Mouse (Mus musculus) forebrain, embryonic 11.5 days (tissue): ENCODE results near the gene Cib1. TPM values are rescaled to one million over a fixed set of nuclear protein-coding genes. Genes with fewer than 3 reads are reported as not detected.

Experiments
- ATAC-seq: fragments of 200-750 bp; cut with Nextera tagmentation; replicated peaks from 2 replicates; pipeline ENCODE4 v1.8.0; 2017; ENCODE audit warnings: moderate TSS enrichment; ENCODE audit not compliant: low FRiP score
- DNase-seq: peaks from one replicate; pipeline ENCODE4 v3.0.0-alpha.2; 2017; ENCODE audit warnings: low spot score
- H3K27ac ChIP-seq: fragments of 300-500 bp; sonication (generic); 2 replicates; pipeline ENCODE4 v1.5.1; 2014; ENCODE audit warnings: low read depth, low read length
- H3K27me3 ChIP-seq: fragments of 300-500 bp; sonication (generic); 2 replicates; pipeline ENCODE4 v1.6.1; 2014; ENCODE audit warnings: mild to moderate bottlenecking, low read length, mixed read lengths; ENCODE audit not compliant: control insufficient read depth, insufficient read depth
- H3K36me3 ChIP-seq: fragments of 300-500 bp; sonication (generic); 2 replicates; pipeline ENCODE4 v1.6.1; 2014; ENCODE audit warnings: mild to moderate bottlenecking, low read length, moderate library complexity, mixed read lengths; ENCODE audit not compliant: control insufficient read depth, insufficient read depth
- H3K4me1 ChIP-seq: fragments of 300-500 bp; sonication (generic); replicated peaks from 2 replicates; pipeline ENCODE4 v1.6.1; 2014; ENCODE audit warnings: low read length, mixed read lengths; ENCODE audit not compliant: control insufficient read depth, insufficient read depth
- H3K4me2 ChIP-seq: fragments of 300-500 bp; sonication (generic); 2 replicates; pipeline ENCODE4 v1.6.1; 2014; ENCODE audit warnings: low read depth, mild to moderate bottlenecking, low read length, moderate library complexity, mixed read lengths; ENCODE audit not compliant: severe bottlenecking
- H3K4me3 ChIP-seq: fragments of 300-500 bp; sonication (generic); 2 replicates; pipeline ENCODE4 v1.5.1; 2014; ENCODE audit warnings: low read depth, low read length
- H3K9ac ChIP-seq: fragments of 300-500 bp; sonication (generic); 2 replicates; pipeline ENCODE4 v1.6.1; 2014; ENCODE audit warnings: low read length
- H3K9me3 ChIP-seq: fragments of 300-500 bp; sonication (generic); 2 replicates; pipeline ENCODE4 v1.6.1; 2016; ENCODE audit warnings: low read length, mixed read lengths; ENCODE audit not compliant: control insufficient read depth
- WGBS: fragments of 180-500 bp; shearing (Covaris S2); extraction: QIAGEN DNeasy Blood & Tissue Kit; methylation state at CpG from one replicate; pipeline ENCODE4 v1.1.7; 2014; 5-methylcytosine and 5-hydroxymethylcytosine counted together
- polyA plus RNA-seq: library from polyadenylated mRNA; unstranded; fragments of >200 nt; fragmentation: Nextera tagmentation; extraction: Ambion mirVana; gene quantifications from 2 replicates; pipeline ENCODE4 v1.2.1, GENCODE M21; 2014

The Cib1 gene
- polyA plus RNA-seq, 1 experiment from 2014 or later: 51.4 TPM

DNA sequence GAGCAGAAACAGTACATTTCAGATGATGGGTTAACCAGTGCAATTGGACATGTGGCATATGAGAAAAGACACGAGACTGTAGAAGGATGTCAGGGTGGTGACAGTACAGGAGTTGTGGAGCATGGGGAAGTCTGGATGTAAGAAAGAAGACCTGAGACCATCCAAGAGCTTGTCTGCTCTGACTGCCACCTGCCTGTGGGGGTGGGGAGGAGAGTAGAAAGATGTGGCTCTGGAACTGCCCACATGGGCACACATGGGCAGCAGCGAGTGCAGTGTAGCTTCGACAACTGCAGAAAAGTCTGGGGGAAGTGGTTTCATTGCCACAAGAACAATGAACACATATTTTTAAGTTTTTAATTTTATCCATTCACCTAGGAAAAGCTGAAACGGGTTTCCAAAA, 35.2 kb downstream of the Cib1 start:
- Histone ChIP-seq H3K4me3 (peak overlapping the region; percentile 70), H3K9me3 (no peaks in the 10 kb centered on the region), H3K4me2 (peak overlapping the region; percentile 89), H3K27ac (peak overlapping the region; percentile 86), H3K9ac (peak overlapping the region; percentile 89), H3K4me1 (peaks cover 19% of the 10 kb centered on the region), H3K27me3 (no peaks in the 10 kb centered on the region), H3K36me3 (no peaks in the 10 kb centered on the region)
- ATAC-seq: no peak
- 15% methylated on average over 4 of the region's 4 CpGs for WGBS
- no peak for DNase-seq

DNA sequence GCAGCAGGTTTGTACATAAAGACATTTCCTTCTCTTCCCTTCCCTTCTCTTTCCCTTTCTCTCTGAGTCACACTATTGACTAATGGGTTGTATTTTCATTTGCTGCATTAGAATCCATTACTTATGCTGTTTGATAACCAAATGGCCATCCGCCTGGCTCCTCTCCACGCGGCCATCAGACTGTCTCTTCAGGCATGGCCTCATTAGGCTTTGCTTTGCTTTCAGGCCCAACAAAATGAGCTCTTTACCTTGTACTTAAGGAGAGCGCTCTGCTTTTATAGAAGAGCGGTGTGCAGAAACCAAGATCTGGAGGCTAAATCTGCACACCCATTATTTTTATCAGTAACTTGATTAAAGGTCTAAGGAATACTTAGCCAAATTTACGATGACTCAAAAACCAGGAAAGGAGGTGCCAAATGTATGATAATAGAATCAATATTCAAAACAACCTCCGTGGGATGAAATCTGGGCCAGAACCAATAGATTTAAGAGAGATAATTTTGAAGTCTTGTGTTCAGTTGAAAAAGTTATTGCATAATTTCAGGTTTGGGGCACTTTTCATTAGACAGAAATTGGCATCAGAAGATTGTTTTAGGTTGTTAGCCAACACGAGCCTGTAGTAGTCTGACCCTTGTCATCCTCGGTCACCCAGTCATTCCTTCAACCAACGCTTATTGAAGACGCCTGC, 36.9 kb downstream of the Cib1 start:
- Histone ChIP-seq H3K4me2 (no peak overlapping the region), H3K9me3 (no peaks in the 10 kb centered on the region), H3K27ac (no peak overlapping the region), H3K4me1 (peaks cover 30% of the 10 kb centered on the region), H3K9ac (no peak overlapping the region), H3K36me3 (no peaks in the 10 kb centered on the region), H3K4me3 (no peak overlapping the region), H3K27me3 (no peaks in the 10 kb centered on the region)
- WGBS: 89% methylated on average over 10 of the region's 11 CpGs
- no peak for ATAC-seq
- DNase-seq: no peak

DNA sequence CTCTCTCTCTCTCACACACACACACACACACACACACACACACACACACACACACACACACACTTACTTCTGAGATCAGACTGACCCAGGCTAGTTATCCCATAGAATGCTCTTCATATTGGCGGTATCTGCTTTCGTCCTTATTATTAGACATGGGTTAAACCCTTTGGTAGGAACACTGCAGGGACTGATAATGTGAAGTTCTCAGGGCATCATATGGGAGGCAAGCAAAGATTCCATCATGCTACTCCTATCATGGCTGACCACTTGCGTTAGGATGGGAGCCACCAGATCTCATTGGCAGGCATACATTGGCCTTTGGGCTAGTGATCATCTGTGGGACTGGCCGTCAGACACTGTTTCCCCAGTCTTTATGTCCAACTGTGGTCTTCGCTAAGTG, 37.5 kb downstream of the Cib1 start:
- Histone ChIP-seq H3K9ac (no peak overlapping the region), H3K4me2 (no peak overlapping the region), H3K27ac (no peak overlapping the region), H3K27me3 (no peaks in the 10 kb centered on the region), H3K4me1 (peaks cover 27% of the 10 kb centered on the region), H3K4me3 (no peak overlapping the region), H3K9me3 (no peaks in the 10 kb centered on the region), H3K36me3 (no peaks in the 10 kb centered on the region)
- WGBS: 92% methylated on average over 5 of the region's 5 CpGs
- no peak for ATAC-seq
- no peak for DNase-seq

DNA sequence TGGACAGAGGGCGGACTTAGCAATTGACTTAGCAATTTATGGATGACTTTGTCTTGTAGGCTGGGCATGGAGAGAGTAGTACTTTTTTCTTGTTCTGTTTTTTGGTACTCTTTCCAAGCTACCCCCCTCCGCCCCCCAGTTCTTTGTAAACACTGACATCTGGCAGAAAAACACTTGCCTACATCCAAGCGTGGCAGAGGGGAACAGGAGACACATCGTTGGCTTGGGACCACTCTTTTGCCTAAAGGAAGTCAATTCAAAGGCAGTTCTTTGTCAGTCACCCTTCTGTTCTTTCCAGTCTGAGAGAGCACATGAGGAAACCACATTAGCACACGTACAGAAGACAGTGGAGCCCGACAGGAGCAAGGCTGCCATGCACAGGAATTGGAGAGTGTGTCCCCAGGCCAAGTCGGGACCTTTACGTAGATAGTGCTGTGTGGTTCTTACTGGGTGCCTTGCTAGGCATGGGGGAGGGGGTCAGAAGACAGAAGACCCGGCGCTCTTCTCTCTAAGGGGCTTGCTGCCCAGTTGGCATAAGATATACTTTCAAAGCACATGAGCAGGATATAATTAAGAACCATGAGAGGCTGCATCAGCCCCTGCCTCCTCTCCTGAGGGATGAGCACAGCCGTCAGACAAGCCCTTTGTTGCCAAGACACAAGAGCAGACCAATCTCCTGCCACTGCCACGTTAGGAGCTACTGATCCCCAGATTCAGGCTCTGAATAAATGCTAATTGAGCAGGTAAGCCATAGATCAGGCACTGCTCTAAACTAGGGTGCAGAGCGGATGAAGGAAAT, 38.5 kb downstream of the Cib1 start:
- H3K4me1 ChIP-seq: peaks cover 30% of the 10 kb centered on the region
- no peaks in the 10 kb centered on the region for H3K27me3 ChIP-seq
- H3K27ac ChIP-seq: no peak overlapping the region
- H3K36me3 ChIP-seq: no peaks in the 10 kb centered on the region
- ATAC-seq (no peak), DNase-seq (no peak)
- no peak overlapping the region for H3K9ac ChIP-seq
- WGBS: 69% methylated on average over 13 of the region's 13 CpGs
- H3K4me3 ChIP-seq: no peak overlapping the region
- no peak overlapping the region for H3K4me2 ChIP-seq
- no peaks in the 10 kb centered on the region for H3K9me3 ChIP-seq

DNA sequence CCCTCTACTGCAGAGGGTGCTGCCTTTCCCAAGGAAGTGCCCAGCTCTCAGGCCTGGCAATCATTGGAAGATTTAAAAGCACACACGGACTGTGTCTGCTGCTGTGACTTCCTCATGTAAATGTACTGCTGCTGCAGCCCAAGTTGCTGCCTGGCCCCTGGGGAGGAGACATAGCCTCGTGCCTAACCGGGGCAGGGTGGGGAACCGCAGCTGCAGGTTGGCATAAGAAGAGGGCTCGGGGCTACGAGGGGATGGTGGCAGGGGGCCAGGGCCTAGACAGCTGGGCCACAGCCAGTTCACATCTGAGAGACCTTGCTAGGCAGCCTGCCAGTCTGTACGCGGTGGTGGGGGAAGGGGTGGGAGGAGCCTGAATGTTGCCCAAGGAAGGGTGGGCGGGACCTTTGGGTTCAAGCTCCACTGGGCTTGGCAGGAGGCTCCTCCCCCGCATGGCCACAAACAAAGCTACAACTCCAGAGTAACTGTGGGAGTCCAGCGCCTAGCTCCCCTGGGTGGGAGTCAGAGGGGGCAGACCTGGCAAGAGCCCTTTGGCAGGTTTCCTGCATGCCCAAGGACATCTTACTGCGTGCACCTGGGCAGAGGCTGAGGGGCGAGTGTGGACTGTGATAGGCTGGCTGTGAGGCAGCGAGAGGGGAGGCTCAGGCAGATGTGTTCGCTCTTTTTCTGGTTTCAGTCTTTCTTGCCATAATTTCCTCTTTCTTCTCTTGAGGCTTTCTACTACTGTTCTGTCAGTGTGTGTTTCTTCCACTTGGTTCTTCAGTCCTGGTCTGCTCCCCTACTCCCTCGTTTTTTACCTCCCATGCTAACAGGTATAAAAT, 40.2 kb downstream of the Cib1 start:
- no peaks in the 10 kb centered on the region for H3K27me3 ChIP-seq
- H3K4me3 ChIP-seq: peak overlapping the region; percentile 15
- ATAC-seq (peak; percentile 91), DNase-seq (peak; percentile 92)
- peak overlapping the region; percentile 67 for H3K27ac ChIP-seq
- peak overlapping the region; percentile 44 for H3K9ac ChIP-seq
- 6% methylated on average over 16 of the region's 16 CpGs for WGBS
- peaks cover 38% of the 10 kb centered on the region for H3K4me1 ChIP-seq
- H3K36me3 ChIP-seq: no peaks in the 10 kb centered on the region
- H3K4me2 ChIP-seq: peak overlapping the region; percentile 48
- H3K9me3 ChIP-seq: no peaks in the 10 kb centered on the region

DNA sequence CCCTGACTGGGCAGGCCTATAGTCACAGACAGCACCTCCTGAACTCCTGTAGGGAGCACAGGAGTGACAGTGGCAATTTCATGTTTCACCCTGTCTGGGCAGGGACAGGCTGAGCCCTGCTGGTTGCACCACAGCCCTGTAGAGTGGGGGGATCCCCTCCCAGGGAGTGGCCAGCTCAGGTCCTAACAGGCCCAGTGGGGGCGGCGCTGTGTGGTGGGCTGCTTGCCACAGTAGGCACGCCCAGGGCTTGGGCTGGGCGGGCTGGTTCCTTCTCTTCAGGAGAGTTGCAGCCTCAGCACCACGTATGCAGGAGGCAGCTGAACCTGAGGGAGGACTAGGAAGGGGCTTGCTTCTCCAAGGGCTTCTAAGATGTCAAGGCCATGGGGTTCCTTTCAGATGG, 41.2 kb downstream of the Cib1 start:
- Histone ChIP-seq H3K27ac (0 out of 2 replicates have a peak overlapping the region, but pooled peaks have one; percentile 27), H3K4me3 (no peak overlapping the region), H3K9ac (peak overlapping the region; percentile 23), H3K36me3 (no peaks in the 10 kb centered on the region), H3K4me2 (no peak overlapping the region), H3K9me3 (no peaks in the 10 kb centered on the region), H3K4me1 (peaks cover 36% of the 10 kb centered on the region), H3K27me3 (no peaks in the 10 kb centered on the region)
- 23% methylated on average over 5 of the region's 5 CpGs for WGBS
- no peak for ATAC-seq
- DNase-seq: peak; percentile 66

DNA sequence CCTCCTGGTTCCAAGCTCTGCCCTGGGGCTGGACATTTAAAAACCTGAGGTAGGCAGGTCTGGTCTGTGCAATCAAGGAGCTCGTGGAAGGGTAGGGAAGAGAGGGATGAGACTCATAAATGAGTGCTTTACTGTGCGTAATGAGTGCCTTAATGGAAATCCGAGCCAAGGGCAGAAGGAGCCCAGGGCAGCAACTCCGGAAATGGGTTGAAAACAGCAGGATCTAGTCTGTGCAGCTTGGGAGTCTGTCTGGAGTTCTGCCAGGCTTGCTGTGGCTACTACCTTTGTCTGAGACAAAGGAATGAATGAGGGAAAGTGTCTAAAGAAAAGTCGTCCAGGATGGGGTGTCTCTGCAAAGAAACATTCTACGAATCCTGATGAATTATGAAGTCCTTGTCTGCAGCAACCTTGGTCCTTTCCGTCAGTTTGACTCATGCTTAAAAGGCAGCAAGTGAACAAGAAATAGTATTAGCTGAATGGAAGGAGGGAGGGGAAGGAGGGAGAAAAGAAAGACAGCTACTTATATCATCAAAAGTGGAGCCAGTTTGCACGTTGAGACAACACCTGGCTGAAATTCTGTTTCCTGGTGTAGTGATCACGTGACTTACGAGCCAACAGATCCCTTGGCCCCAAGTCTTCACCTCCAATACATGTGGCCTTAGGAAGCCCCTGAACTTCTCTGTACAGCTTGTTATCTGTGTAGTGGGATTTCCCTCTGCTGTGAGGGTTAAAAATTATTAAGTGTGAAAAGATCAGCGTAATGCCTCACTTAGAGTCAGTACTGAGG, 43.3 kb downstream of the Cib1 start:
- DNase-seq (no peak), ATAC-seq (no peak)
- H3K9ac ChIP-seq: 0 out of 2 replicates have a peak overlapping the region, but pooled peaks have one; percentile 4
- H3K27me3 ChIP-seq: no peaks in the 10 kb centered on the region
- H3K4me2 ChIP-seq: peak overlapping the region; percentile 15; the same call in 1 of the 2 replicates
- H3K36me3 ChIP-seq: no peaks in the 10 kb centered on the region
- WGBS: 54% methylated on average over 11 of the region's 11 CpGs
- H3K4me1 ChIP-seq: peaks cover 38% of the 10 kb centered on the region
- H3K9me3 ChIP-seq: no peaks in the 10 kb centered on the region
- H3K4me3 ChIP-seq: no peak overlapping the region
- peak overlapping the region; percentile 78 for H3K27ac ChIP-seq
